Mouse (Mus musculus): ENCODE results near the gene Nxf2.
A peak's percentile ranks its signal among the peaks of the same experiment; 100 is the strongest.
"Not testable (repeated sequence)": the region's sequence is repeated elsewhere in the genome, so short reads cannot be mapped to it uniquely, and the experiment has no call there.

Gene Nxf2

DNA sequence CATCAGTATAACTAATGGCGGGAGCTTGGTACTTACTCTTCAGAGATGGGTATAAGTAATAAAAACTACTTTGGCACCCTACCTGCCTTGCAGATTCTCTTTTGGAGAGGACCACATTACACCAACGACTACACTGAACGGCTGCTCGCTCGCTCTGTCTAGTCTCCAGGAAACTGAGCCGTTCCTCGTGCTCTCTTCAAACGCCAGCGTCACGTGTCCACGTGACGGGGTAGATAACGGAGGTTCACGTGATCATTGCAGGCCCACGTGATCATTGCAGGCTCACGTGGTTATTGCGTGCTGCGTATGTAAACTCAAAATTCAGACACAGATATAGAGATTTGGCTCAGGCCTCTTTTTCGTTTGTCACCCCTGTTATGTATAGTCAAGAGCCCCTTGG is at the start of gene Nxf2:
Gene Nxf2, minus strand, starts transcription at position 209 of the 400 bp plus-strand sequence.
- no peak for DNase-seq

DNA sequence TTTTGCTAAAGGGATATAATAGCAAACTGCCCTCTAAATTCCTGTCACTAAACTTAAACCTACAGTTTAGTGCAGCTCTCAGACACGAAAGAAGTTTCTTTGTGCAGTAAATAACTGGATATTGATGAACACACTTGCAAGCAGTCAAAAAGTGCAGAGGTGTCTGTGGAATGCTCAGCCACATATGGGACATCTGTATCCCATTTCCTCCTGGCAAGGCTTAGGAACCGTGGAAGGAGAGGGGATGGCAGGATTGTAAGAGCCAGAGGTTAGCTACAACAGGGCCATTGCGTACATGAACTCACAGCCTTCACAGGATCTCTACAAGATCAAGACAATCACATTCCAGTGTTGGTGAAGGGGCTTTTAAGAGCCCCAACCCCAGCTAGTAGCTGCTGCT is 46.8 kb upstream of the Nxf2 start:
- no peak for DNase-seq

DNA sequence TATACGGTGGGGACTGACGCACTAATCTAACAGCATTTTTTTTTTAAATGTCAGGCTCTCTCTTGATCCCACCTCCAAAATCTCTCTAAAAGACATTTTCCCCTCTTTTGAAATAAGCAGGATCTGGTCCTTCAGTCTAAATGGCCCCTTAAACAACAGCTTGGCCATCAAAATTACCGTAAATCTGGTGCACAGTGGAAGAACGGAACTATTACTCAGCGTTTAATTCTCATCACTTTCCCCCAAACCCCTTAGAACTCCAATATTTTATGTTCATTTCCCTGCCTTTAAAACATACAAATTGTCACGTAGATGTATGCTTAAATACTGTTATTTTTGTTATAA is 44.9 kb upstream of the Nxf2 start:
- DNase-seq, result no peak

DNA sequence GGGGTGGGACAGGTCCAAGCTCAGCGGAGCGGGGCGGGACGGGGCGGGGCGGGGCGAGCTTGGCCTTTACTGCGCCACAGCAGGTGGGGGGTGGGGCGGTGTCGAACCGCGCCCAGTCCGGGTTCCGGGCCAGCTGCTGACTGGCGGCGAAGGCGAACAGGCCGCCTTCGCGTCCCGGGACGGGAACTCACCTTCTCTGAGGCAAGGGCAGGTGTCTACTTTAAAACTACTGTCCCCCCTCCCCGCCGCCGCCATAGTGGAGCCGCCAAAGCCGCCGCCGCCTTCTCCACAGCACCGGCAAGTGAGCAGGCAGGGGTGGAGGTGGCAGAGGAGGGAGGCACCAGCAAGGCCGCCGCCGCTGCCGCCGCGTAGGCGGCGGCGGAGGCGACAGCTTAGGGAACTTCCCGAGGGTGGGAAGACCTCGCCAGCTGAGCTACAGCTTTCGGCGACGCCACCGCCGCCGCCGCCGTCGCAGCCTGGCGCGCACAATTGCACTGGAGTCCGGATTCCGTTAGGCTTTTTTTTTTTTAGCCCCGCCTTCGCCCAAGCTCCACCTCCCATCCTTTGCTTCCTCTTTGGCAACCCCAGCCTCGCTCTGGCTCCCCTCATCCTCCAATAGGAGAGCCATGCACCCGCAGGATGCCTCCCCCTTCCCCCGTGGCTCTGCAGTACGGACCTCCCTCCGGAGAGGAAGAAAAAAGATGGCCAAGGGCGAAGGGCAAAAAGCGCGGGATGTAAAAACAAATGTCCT is 44.3 kb upstream of the Nxf2 start, which contains the start of gene Zmat1:
Gene Zmat1, minus strand, starts transcription at position 490 of the 751 bp plus-strand sequence.
- peak; percentile 91 for DNase-seq

DNA sequence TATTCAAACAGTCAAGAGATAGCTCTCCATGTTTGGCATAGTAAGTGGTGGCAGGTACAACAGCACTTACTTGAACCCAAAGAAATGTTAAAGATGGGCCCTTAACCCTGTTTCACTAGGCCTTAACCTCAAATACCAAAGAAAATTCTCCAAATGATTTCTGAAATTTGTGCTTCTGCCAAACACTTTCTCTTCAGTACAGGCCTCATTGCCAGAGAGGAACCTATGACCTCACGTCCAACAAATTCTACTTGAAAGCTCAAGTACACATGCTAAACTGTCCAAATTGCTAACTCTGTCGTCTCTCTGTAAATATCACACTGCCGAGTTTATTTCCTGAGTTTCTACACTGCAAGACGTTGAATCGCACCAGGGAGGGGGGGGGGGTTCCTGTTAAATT is 43.5 kb upstream of the Nxf2 start:
- DNase-seq, result peak; percentile 4

DNA sequence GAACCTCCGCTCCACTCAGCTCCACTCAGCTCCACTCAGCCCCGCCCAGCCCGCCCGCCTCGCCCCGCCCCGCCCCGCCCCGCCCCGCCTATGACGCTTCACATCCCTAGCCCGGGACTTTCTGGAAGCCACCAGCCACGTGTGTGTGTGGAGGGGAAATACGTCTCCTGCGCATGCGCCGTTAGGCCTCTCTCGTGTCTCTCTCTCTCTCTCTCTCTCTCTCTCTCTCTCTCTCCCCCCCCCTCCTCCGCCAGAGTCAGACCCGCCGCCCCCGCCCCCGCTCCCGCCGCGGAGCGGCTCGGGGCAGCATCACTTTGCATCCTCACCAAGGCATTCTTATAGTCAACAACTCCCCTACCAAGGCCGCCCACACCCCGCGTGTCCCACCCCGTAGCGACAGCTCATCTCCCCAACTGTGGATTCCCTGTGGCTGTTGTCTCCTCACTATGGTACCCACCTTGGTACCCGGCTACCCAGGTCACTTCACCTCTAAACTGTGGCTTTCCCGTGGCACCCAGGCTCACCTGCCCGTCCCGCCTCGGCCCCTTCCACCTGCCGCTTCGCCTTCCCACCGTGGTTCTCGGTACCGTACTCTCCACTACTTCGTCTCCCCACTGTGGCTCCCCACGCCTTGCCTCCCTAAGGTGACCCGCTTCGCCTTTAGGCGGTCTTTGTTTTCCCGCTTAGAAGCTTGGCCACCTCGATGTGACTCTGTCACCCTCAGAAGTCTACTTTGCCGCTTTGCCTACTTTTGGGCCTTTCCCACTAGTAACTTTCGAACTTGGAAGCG is 1.1 kb downstream of the Nxf2 start:
- DNase-seq, result peak; percentile 68

DNA sequence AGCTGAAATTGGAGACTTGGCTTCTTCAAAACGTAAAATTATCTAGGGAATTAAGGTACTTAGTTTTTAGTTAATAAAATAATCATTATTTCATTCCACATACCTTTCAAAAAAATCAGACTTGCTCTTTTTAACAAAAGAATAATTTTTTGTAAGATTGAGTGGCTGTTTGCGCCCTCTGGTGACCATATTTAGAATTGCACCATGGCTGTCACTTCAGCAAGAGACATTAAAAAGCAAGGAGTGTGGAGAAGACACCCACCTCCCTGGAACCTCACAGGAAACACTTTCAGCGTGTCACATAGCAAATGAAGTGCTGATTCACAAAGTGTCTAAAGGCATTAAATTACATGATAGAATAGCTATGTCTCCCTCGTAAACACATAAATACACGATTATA is 34.2 kb downstream of the Nxf2 start:
- peak; percentile 43 for DNase-seq

DNA sequence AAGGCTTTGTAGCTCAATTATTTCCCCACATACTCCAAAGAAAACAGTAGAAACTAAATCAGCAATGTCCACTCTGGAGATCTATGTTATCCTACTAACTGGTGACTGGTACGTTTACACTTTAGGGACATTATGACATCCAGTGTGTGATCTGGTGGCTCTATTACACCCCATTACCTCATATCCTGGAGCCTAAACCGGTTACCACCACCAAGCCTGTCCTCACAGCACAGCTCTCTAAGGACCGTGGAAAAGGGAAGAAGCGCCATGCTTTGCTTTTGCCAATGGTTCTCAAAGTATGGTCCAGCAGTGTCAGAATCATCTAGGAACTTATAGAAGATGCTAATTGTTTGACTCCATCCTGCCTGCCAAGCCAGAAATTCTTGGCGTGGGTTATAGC is 34.6 kb downstream of the Nxf2 start:
- no peak for DNase-seq

DNA sequence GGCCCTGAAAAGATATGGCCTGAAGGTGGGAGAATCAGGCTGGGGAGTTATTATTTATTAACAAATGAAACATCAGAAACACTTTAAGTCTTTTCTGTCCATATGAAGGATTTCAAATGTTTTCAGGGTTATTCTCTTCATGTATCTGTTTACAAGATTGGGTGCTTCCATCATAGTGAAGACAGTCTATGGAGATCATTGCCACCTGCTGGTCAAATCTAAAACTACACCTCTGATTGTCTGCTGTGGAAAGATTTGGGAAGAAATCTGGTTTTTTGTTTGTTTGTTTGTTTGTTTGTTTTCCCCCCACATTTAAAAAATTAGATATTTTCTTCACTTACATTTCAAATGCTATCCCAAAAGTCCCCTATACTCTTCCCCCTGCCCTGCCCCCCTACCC is 39.5 kb downstream of the Nxf2 start:
- peak; percentile 33 for DNase-seq

DNA sequence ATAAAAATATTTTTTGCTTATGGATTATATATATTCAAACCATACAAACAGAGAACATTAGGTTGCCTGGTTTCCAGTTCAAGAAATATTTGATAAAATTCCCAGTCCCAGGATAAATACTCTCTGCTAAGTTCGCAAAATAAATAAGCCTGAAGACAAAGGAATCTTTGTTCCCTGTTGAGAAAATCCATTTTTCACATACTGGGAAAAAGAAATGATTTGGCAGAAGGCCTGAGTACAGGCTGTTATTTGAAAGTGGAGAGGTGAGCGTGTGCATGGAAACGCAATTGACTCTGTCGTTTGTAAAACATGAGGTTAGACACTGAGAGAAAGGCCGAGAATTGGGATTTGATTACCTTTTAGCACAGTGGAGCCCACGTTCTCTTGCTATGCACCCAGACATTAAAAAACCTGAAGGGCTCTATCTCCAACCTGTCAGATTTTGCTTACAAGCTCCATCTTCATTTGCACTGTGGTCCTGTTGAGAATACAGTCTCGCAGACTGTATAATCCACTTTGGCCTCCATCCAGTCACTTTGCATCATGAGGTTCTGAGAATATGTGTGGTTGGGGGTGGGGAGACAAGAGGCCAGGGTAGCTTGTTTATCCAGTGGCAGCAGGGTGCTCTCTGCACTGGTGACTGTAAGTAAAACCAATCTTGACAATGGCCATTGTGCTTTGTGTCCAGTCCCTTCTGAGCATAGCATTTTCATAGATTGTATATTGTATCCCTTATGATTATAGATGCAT is 40.7 kb downstream of the Nxf2 start:
- no peak for DNase-seq

DNA sequence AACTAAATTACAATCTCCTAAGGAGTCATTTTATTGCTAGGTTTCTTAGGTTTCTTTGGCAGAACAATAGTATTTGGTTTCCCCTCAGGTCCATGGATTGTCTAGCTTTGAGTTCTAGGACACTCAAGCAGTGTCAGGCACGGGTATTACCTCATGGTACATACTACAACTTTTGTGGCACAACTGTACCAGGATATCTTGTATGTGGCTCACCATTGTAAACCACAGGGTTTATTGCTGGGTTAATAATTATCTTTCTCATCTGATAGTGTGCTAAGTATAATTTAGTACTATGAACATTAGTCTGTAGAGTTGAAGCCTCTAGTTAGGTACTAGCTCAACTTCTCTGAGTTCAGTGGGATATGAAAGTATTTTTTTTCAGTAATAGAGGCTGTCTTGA is 45.3 kb downstream of the Nxf2 start:
- DNase-seq, result no peak

DNA sequence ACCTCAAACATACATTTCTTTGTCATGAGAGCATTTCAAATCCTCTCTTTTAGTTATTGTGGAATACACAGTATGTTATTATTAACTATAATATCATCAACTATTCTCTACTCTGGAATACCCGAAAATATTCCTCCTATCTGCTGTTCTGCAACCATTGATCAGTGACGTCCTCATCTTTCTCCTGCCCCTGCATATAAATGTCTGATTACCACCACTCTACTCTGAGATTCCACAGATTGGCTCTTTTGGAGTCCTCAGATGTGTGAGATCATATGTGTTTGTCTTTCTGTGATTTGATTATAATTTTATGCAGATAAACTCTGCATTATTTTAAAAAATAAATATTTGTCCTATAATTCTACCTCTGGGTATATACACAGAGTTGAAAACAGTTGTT is 48.8 kb downstream of the Nxf2 start:
- DNase-seq, result no peak

DNA sequence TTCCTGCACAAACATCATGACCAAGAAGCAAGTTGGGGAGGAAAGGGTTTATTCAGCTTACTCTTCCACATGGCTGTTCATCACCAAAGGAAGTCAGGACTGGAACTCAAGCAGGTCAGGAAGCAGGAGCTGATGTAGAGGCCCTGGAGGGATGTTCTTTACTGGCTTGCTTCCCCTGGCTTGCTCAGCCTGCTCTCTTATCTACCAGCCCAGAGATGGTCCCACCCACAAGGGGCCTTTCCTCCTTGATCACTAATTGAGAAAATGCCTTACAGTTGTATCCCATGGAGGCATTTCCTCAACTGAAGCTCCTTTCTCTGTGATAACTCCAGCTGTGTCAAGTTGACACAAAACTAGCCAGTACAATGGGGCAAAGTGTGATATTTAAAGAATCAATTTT is 49.2 kb downstream of the Nxf2 start:
- DNase-seq, result not testable (repeated sequence)

DNA sequence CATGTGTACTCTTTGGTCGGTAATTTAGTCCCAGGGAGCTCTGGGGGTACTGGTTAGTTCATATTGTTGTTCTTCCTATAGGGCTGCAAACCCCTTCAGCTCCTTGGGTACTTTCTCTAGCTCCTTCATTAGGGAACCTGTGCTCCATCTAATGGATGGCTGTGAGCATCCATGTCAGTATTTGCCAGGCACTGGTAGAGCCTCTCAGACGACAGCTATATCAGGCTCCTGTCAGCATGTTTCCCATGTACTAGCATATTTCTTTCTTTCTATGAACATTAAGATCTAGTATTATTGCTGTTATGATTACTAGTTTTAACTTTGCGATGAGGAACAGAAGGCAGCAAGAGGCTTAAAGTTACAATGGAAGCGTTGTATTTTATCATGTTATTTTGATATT is 49.7 kb downstream of the Nxf2 start:
- no peak for DNase-seq

DNA sequence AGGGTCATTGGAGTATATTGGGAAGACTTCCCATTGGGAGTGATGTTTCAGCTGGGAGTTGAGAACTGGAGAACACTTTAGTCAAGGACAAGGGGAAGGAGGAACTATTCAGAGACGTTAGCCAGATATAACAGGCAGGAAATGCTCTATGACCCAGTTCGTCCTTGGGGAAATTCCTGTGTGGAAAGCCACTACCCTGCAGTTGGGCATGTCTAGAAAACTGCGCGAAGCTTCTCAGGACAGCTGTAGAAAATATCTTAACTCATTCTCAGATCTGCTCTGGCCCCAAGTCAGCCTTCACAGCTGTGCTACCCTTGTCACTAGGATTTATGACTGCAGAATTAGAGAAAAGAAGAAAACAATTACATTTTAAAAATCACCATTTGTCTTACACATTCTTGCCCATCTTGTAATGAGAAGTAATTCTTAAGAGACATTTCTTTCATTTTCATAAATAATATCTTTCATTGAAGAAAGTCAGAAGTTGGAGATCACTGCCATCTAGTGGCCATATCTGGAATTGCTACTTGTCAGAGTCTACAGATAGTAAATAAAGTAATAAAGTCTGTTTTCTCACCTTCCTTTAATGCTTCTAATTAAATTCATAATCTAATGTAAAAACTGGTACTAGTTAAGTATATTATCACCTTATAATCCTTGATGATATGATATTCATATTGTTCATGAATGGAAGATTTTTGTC is 51.2 kb downstream of the Nxf2 start:
- peak; percentile 23 for DNase-seq

DNA sequence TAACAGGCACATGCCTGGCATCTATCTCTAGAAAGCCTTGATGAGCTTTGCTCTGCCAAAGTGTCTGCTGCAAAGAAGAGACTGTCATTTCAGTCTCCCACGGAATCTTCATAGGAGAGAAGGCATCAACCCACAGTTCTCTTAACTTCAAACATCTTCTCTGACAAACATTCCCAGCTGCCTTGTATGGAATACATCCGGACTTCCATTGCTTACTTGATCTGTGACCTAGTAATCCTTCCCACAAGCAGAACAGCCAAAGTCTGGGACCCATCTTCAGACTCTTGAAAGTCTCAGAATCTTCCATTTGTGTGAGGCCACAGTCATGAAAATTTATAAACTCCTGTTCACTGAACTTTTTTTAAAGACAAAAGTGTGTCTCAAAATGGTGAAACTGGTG is 51.7 kb downstream of the Nxf2 start:
- DNase-seq, result no peak

DNA sequence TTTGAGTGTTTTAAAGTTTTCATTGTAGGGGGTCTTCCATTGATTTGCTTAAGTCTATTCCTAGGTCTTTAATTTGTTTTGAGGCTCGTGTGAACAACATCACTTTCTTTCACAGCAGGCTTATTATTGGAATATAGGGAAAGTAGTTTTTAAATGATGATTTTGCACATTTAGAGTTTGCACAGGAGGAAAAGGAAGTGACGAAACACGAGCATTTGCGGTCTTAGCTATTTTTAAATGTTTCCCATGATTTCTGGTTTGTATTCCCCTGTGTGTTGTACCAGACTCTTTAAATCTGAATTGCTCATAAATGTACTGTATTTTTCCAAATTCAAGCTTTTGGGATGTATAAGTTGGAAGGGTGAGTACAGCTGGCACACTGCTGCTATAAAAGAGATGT is 54.2 kb downstream of the Nxf2 start:
- no peak for DNase-seq
